Mouse (Mus musculus) gastrocnemius, adult 2 months (tissue): ENCODE measurements around the gene Slc22a1. TPM values are rescaled to one million over a fixed set of nuclear protein-coding genes. Genes with fewer than 3 reads are reported as not detected.

Source experiments
- DNase-seq: peaks from one replicate; pipeline ENCODE4 v3.0.0; 2022
- H3K27ac ChIP-seq: fragments of 200-600 bp; 2 replicates; pipeline ENCODE4 v1.8.1; 2022; ENCODE audit warnings: mild to moderate bottlenecking
- H3K4me3 ChIP-seq: fragments of 200-600 bp; 2 replicates; pipeline ENCODE4 v1.8.1; 2022; ENCODE audit warnings: mild to moderate bottlenecking, moderate library complexity
- CTCF ChIP-seq: fragments of 200-600 bp; IDR thresholded peaks from 2 replicates; pipeline ENCODE4 v1.8.1; 2022; ENCODE audit warnings: antibody characterized with exemption, mild to moderate bottlenecking, moderate library complexity
- intact Hi-C: fragments of 180-260 bp; cut with DNase I; formaldehyde crosslinking; loops from one replicate; pipeline ENCODE4 v1.15.1; 2025
- long read RNA-seq, 2 experiments: library from polyadenylated mRNA; stranded (forward); transcript quantifications; one replicate each; pipeline ENCODE4 v2.0.0; 2021
- total RNA-seq, 2 experiments: library from RNA; stranded (reverse); gene quantifications; 2 replicates each; pipeline ENCODE4 v1.2.3; 2021

Slc22a1 gene
- total RNA-seq, result under 1 TPM in 1 of 2 experiments, not detected in 1; 0.42 TPM
- long read RNA-seq, experiment 1, result 0 reads
- long read RNA-seq, experiment 2, result 0 reads

GRCm38 (mm10) chr17:12675646-12676045 is at the start of gene Slc22a1:
Slc22a1 (minus strand) TSS chr17:12675829.
- intact Hi-C loops, result no loop called here
- Histone ChIP-seq H3K27ac (no peak within 1 kb of the TSS), H3K4me3 (no peak within 1 kb of the TSS)
- TF ChIP-seq CTCF, result no peak
- DNase-seq, result no peak

GRCm38 (mm10) chr17:12724767-12725744 is 49.4 kb upstream of the Slc22a1 start:
- peak; percentile 78 for DNase-seq
- no peak for TF ChIP-seq CTCF
- intact Hi-C loops, result loop anchor here (5.0 kb wide), 1 partner anchor 67 kb away; no protein-coding TSS in a partner anchor
- Histone ChIP-seq H3K4me3 (0 out of 2 replicates have a peak overlapping the region, but pooled peaks have one; percentile 2), H3K27ac (peak overlapping the region; percentile 88)

- peak; percentile 65 for DNase-seq
- TF ChIP-seq CTCF, result no peak
- Histone ChIP-seq H3K27ac (peak overlapping the region; percentile 88), H3K4me3 (no peak overlapping the region)
- intact Hi-C loops, result loop anchor here (2.0 to 5.0 kb wide), 2 partner anchors 35 to 68 kb away; no protein-coding TSS in a partner anchor
Observed at GRCm38 (mm10) chr17:12723986-12724766, 48.5 kb upstream of the Slc22a1 start.

- peak; percentile 90 for DNase-seq
- H3K4me3 ChIP-seq, result no peak overlapping the region
- intact Hi-C loops, result loop anchor here (2.0 to 5.0 kb wide), 2 partner anchors 36 to 70 kb away; no protein-coding TSS in a partner anchor
- no peak for TF ChIP-seq CTCF
- peak overlapping the region; percentile 88 for H3K27ac ChIP-seq
Observed at GRCm38 (mm10) chr17:12722622-12723021, 47.0 kb upstream of the Slc22a1 start.

- DNase-seq, result no peak
- H3K4me3 ChIP-seq, result no peak overlapping the region
- H3K27ac ChIP-seq, result peak overlapping the region; percentile 88
- intact Hi-C loops, result loop anchor here (5.0 kb wide), 1 partner anchor 71 kb away; no protein-coding TSS in a partner anchor
- TF ChIP-seq CTCF, result no peak
Observed at GRCm38 (mm10) chr17:12721118-12721886, 45.7 kb upstream of the Slc22a1 start.

GRCm38 (mm10) chr17:12718251-12718650 is 42.6 kb upstream of the Slc22a1 start:
- Histone ChIP-seq H3K4me3 (no peak overlapping the region), H3K27ac (peak overlapping the region; percentile 46)
- no peak for TF ChIP-seq CTCF
- DNase-seq, result no peak
- intact Hi-C loops, result no loop called here

- no peak for TF ChIP-seq CTCF
- no peak overlapping the region for H3K4me3 ChIP-seq
- no peak for DNase-seq
- intact Hi-C loops, result no loop called here
- H3K27ac ChIP-seq, result peak overlapping the region; percentile 44; the same call in 1 of the 2 replicates
Observed at GRCm38 (mm10) chr17:12717445-12717844, 41.8 kb upstream of the Slc22a1 start.

GRCm38 (mm10) chr17:12715032-12715431 is 39.4 kb upstream of the Slc22a1 start:
- H3K27ac ChIP-seq, result no peak overlapping the region
- no peak overlapping the region for H3K4me3 ChIP-seq
- no peak for TF ChIP-seq CTCF
- intact Hi-C loops, result no loop called here
- no peak for DNase-seq

GRCm38 (mm10) chr17:12714080-12714561 is 38.5 kb upstream of the Slc22a1 start:
- H3K4me3 ChIP-seq, result no peak overlapping the region
- TF ChIP-seq CTCF, result peak; percentile 60
- DNase-seq, result no peak
- intact Hi-C loops, result no loop called here
- peak overlapping the region; percentile 24; the same call in 1 of the 2 replicates for H3K27ac ChIP-seq

GRCm38 (mm10) chr17:12712993-12713392 is 37.4 kb upstream of the Slc22a1 start:
- TF ChIP-seq CTCF, result peak; percentile 34; the same call in 1 of the 2 replicates
- H3K4me3 ChIP-seq, result no peak overlapping the region
- no peak for DNase-seq
- intact Hi-C loops, result loop anchor here (1.0 kb wide), 1 partner anchor 96 kb away; no protein-coding TSS in a partner anchor
- no peak overlapping the region for H3K27ac ChIP-seq

- no peak for TF ChIP-seq CTCF
- intact Hi-C loops, result no loop called here
Observed at GRCm38 (mm10) chr17:12712191-12712590, 36.6 kb upstream of the Slc22a1 start.

More at GRCm38 (mm10) chr17:12712191-12712590, 36.6 kb upstream of the Slc22a1 start:
- no peak overlapping the region for H3K4me3 ChIP-seq
- DNase-seq, result no peak
- H3K27ac ChIP-seq, result no peak overlapping the region
